Mouse (Mus musculus) ovary, postnatal 14 days (tissue): ENCODE data around the gene Ddx6.
A peak's percentile ranks its signal among the peaks of the same experiment; 100 is the strongest.
"Not testable (repeated sequence)": the region's sequence is repeated elsewhere in the genome, so short reads cannot be mapped to it uniquely, and the experiment has no call there.

Experiments
- DNase-seq: peaks from one replicate; pipeline ENCODE4 v3.0.0; 2022; ENCODE audit warnings: low spot score

Ddx6 gene

DNA sequence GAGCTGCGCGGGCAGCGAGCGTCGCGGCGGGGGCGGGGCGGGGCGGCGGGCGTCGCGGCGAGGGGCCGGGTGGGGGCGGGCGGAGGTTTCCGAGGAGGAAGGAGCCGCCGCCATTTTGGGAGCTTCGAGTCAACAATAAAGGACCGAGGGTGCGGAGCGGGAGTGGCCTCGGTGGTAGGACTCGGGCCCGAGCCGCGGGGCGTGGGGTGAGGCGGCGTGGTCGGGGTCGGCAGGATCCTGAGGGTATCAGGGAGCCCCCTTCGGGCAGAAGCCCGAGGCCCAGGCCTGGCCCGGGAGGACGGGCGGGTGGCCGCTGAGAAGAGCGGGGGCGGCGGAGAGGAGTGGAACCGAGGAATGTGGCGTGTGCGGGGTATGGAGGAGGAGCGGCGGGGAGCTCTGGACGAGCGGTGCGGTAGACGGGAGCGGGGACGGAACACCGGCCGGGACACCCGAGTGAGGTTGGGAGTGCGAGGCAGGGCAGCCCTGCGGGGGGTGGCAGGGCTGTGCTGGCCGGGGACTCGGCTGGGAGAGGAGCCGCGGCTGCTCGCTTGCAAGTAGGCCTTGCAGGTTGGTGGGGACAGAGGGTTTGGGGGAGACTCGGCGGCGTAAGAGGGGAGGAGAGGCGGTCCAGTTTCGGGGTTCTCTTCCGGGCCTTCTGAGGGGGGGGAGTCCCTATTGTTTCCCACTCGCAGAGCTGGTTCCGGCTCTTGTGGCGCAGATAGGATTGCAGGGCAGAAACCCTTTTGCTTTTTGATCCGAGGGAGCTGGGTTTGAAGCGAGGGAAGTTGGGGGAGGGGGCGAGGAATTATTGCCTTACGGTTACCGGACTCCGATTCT, at the start of gene Ddx6:
Gene Ddx6, plus strand, starts transcription at position 114 of the 837 bp plus-strand sequence.
- peak; percentile 70 for DNase-seq

- no peak for DNase-seq
Observed at GRCm38 (mm10) chr9:44561597-44561996, 43.1 kb upstream of the Ddx6 start, which contains the start of gene Cxcr5. TSS of gene Cxcr5 (minus strand) at chr9:44561877.

- no peak for DNase-seq
Observed at GRCm38 (mm10) chr9:44562936-44563335, 41.8 kb upstream of the Ddx6 start.

DNA sequence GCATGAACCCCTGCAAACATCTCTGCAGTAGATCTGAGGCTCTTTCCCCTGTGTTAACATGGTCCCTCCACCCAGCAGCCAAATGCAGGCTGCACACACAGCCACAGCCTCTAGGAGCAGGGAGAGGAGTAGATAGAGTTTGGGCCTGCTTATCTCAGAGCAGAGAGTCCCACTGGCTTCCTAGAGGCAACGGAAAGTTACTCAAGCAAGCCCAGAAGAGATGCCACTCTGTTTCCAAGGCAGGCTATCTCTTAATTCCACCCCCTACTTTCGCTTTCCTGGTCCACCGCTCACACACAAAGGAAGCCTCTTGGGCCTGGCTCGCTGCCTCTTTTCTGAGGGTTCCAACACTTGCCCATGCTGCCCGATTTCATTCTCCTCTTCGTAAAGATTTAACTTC, 39.3 kb upstream of the Ddx6 start:
- DNase-seq = peak; percentile 17

DNA sequence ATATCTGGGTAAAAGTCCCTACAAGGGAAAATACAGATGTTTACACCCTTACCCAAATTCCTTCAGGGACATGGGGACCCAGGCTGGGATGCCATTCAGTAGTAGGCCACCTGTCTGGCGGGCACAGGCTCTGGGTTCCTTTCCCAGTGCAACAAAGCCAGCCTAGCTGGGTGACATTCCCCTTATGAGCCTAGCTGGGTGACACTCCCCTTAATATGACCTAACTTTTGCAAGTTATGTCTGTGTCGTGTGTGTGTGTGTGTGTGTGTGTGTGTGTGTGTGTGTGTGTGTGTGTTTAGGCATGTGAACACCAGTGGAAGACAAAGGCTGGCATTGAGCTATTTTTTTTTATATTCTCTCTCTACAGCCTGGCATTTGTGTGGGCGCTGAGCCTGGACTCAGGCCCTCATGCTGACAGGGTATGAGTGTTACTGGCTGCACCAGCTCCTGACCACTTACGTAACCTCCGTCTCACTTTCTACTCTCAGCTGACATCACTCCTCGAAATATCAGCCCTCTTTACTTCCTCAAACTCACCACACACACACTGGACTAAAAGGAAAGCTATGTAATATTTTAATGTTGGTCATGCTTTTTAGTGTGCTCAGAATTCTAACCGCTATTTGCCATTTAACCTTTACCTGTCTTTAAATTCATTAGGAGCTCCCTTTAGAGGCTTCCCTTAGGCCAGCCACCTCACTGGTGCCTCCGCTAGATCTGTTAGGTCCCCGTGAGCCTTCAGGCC, 37.2 kb upstream of the Ddx6 start:
- DNase-seq = no peak

GRCm38 (mm10) chr9:44568083-44568455, 36.6 kb upstream of the Ddx6 start:
- DNase-seq = no peak

DNA sequence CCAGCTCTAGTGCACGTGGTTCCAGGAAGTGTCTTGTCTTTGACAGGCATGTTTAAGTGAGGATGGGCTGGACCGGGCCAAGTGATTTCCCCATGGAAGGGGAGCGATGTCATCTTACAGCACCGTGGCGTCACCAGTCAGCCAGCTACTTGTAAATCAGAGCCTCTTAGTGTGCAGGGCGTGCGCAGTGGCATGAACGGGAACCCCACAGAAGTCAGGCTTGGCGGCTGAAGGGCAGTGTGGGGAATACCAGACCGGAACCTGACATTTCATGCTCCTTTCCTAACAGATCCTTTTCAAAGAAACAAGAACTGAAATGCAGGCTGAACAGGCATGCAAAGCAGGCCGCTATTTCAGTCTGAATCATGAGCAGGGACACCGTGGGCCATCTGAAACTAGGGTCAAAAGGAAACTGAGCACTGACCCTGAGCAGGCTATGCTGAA, 33.7 kb upstream of the Ddx6 start:
- no peak for DNase-seq

DNA sequence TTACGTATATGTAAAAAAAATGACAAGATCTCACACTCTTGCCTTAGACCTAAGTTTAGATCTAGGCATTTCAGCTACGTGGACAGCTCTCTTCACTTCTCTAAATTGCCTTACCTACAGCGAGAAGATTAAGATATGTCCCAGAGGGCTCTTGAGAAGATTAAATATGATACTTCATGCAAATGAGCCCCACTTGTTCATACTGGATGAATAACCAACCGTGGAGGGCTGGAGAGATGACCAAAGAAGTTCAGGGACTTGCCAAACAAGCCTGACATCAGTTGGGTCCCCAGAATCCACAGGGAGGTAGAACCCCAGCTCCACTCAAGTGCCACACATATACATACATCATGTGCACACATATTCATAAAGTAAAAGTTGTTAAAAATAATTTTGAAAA, 31.4 kb upstream of the Ddx6 start:
- no peak for DNase-seq

DNA sequence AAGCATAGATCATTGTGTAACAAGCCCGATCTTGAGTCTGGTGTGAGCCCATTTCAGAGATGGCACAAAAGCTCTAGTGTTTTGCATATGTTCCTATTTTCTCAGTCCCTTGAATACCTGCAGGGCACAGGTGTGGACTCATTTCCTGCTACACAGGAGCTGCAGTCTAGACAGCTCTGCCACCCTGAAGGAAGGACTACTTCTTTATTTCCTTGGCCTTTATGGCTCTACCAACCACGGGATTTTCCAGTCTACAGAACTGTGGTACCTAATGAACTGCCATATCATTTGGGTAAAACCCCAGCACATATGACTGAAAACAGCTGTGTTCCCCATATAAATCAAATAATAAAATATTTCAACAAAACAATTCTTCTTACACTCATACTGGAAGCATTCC, 29.6 kb upstream of the Ddx6 start:
- no peak for DNase-seq

DNA sequence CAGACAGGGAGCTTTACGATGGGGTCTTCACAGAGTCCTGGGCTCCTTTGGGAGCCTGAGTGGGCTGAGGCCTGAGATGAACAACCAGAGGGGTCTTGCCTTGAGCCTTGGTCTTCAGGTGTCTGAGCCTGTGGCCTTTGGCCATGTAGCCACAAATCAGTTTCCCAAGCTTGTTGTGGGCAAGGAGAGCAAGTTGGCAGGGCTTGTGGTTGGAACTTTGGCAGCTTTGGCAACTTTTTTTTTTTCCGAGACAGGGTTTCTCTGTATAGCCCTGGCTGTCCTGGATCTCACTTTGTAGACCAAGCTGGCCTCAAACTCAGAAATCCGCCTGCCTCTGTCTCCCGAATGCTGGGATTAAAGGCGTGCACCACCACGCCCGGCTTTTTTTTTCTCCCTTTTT, 28.6 kb upstream of the Ddx6 start:
- DNase-seq = not testable (repeated sequence)

- no peak for DNase-seq
Observed at GRCm38 (mm10) chr9:44579392-44579791, 25.3 kb upstream of the Ddx6 start.

DNA sequence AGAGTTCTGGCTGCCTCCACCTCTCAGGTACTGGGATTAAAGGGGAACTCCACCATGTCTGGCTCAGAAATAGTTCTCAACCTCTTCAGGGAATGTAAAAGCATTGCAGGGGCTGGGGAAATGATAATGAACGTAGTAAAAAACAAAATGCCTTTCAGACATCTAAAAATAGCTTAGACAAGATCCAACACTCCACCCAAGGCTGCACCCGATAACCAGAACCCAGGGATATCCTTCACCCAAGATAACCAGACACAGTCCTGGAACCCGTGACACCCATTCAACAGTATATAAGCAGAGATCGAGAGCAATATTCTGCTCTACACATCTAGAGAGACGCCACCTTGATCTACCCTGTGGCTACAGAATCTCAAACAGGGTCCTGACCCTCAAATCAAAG, 24.6 kb upstream of the Ddx6 start:
- DNase-seq = no peak

DNA sequence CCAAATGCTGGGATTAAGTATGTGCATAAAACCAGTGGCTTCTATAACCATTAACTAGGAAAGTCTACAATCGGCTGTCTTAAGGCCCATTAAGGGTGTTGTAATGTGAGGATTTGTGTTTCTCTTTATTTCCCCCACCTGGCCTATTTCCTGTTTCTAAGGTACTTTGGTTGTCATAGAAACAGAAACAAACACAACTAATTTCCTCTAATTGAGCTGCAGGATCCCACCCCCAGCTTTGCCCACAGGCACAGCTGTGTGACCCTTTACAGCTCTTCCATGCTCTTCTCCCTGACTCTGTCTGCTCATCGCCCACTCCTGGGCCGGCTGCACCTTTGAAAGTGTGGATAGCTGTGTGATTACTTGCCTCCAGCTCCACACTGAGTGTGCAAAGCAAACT, 23.3 kb upstream of the Ddx6 start:
- no peak for DNase-seq

GRCm38 (mm10) chr9:44582390-44582789, 22.3 kb upstream of the Ddx6 start:
- DNase-seq = no peak

GRCm38 (mm10) chr9:44586640-44587261, 17.9 kb upstream of the Ddx6 start:
- DNase-seq = no peak

DNA sequence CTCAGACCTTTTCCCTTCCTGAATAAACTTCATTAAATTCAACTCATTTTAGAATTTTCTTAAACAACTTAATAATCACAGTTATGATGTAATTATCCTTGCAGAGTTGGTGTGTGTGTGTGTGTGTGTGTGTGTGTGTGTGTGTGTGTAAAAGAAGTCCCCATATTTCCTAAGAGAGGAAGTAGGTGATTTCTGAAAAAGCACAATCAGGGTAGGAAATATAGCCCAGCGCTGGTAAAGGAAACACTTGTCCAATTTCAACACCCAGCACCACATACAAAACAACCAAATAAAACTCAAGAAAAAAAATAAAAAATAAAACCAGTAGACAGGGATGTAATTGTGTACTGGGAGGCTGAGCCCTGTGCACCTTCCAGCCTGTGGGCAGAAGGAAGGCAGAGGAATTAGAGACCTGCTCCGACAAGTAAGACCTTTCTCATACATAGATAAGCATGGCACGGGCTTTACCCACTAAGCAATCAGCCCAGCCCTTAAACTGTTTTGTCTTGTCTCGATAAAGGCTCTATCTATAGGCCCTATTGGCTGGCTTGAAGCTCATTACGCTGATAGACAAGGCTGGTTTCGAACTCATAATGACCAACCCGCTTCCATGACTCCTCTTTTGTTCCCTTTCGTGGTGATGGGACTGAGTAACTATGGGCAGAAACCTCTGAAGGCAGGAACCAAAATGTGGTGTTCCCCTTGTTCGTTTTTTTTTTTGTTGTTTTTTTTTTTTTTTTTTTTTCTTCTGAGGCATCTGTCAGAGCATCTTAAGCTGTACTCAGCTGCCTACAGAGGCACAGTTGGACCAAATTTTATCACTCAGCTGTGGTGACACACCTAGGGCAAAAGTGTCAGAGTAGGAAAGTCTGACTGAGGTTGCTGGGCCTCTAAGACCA, 17.2 kb upstream of the Ddx6 start:
- DNase-seq = no peak

- DNase-seq = no peak
Observed at GRCm38 (mm10) chr9:44588605-44589004, 16.1 kb upstream of the Ddx6 start.

GRCm38 (mm10) chr9:44589095-44589494, 15.6 kb upstream of the Ddx6 start:
- no peak for DNase-seq

- DNase-seq = no peak
Observed at GRCm38 (mm10) chr9:44590969-44591368, 13.7 kb upstream of the Ddx6 start.

- DNase-seq = no peak
Observed at GRCm38 (mm10) chr9:44591595-44592188, 13.0 kb upstream of the Ddx6 start.

- DNase-seq = no peak
Observed at GRCm38 (mm10) chr9:44593221-44593620, 11.5 kb upstream of the Ddx6 start.
